Mouse (Mus musculus): ENCODE results near the gene Vmn1r15. TPM values are rescaled to one million over a fixed set of nuclear protein-coding genes. Genes with fewer than 3 reads are reported as not detected.

Vmn1r15 gene
- not detected for total RNA-seq (2021)
- long read RNA-seq, experiment 1: 0 reads
- long read RNA-seq, experiment 2: 0 reads

GRCm38 (mm10) chr6:57257652-57258051 lies at the start of gene Vmn1r15:
Vmn1r15 (plus strand) TSS chr6:57257952.
- DNase-seq: no peak

GRCm38 (mm10) chr6:57231386-57231785 lies 26.4 kb upstream of the Vmn1r15 start, which contains the start of gene Vmn1r14:
Vmn1r14 (plus strand) TSS chr6:57231686.
- no peak for DNase-seq

GRCm38 (mm10) chr6:57260990-57261389 lies 3.2 kb downstream of the Vmn1r15 start:
- DNase-seq: no peak

GRCm38 (mm10) chr6:57271881-57272280 lies 14.1 kb downstream of the Vmn1r15 start:
- no peak for DNase-seq

GRCm38 (mm10) chr6:57272517-57272916 lies 14.8 kb downstream of the Vmn1r15 start:
- DNase-seq: no peak

GRCm38 (mm10) chr6:57278952-57279351 lies 21.2 kb downstream of the Vmn1r15 start:
- no peak for DNase-seq

Other genes with a start within 250 kb of the Vmn1r15 start
- gene Vmn1r7, start 232.6 kb upstream of the Vmn1r15 start, total RNA-seq (2021): not detected
- not detected for gene Vmn1r8, start 225.7 kb upstream of the Vmn1r15 start, total RNA-seq (2021)
- not detected for gene Vmn1r9, start 191.2 kb upstream of the Vmn1r15 start, total RNA-seq (2021)
- gene Vmn1r10, start 148.5 kb upstream of the Vmn1r15 start, total RNA-seq (2021): not detected
- gene Vmn1r11, start 124.5 kb upstream of the Vmn1r15 start, total RNA-seq (2021): not detected
- gene Vmn1r12, start 101.0 kb upstream of the Vmn1r15 start, total RNA-seq (2021): not detected
- not detected for gene Vmn1r13, start 54.7 kb upstream of the Vmn1r15 start, total RNA-seq (2021)
- not detected for gene Vmn1r14, start 26.3 kb upstream of the Vmn1r15 start, total RNA-seq (2021)
- gene Vmn1r16, start 71.5 kb downstream of the Vmn1r15 start, total RNA-seq (2021): not detected
- gene Vmn1r17, start 105.8 kb downstream of the Vmn1r15 start, total RNA-seq (2021): not detected
- gene Vmn1r18, start 137.8 kb downstream of the Vmn1r15 start, total RNA-seq (2021): not detected
- not detected for gene Vmn1r19, start 145.8 kb downstream of the Vmn1r15 start, total RNA-seq (2021)
- gene Vmn1r20, start 171.0 kb downstream of the Vmn1r15 start, total RNA-seq (2021): not detected